Mouse (Mus musculus) midbrain, embryonic 14.5 days (tissue): ENCODE results near the gene Lrrc74a. TPM values are rescaled to one million over a fixed set of nuclear protein-coding genes. Genes with fewer than 3 reads are reported as not detected.

ENCODE experiments used
- ATAC-seq: fragments of 200-750 bp; cut with Nextera tagmentation; 2 replicates; pipeline ENCODE4 v1.8.0; 2017; ENCODE audit warnings: moderate number of reproducible peaks, moderate library complexity; ENCODE audit not compliant: low FRiP score, low TSS enrichment
- DNase-seq: peaks from one replicate; pipeline ENCODE4 v3.0.0-alpha.2; 2015
- H3K27ac ChIP-seq: fragments of 300-500 bp; sonication (generic); replicated peaks from 2 replicates; pipeline ENCODE4 v1.5.1; 2014; ENCODE audit warnings: mild to moderate bottlenecking, low read depth, low read length, moderate library complexity
- H3K27me3 ChIP-seq: fragments of 300-500 bp; sonication (generic); 2 replicates; pipeline ENCODE4 v1.6.1; 2014; ENCODE audit warnings: low read length, control low read depth, mixed read lengths; ENCODE audit not compliant: control insufficient read depth, insufficient read depth
- H3K36me3 ChIP-seq: fragments of 300-500 bp; sonication (generic); 2 replicates; pipeline ENCODE4 v1.6.1; 2014; ENCODE audit warnings: low read length, control low read depth; ENCODE audit not compliant: control insufficient read depth, insufficient read depth
- H3K4me1 ChIP-seq: fragments of 300-500 bp; sonication (generic); 2 replicates; pipeline ENCODE4 v1.6.1; 2014; ENCODE audit warnings: mild to moderate bottlenecking, antibody characterized with exemption, low read length, control low read depth; ENCODE audit not compliant: control insufficient read depth, insufficient read depth
- H3K4me2 ChIP-seq: fragments of 300-500 bp; sonication (generic); 2 replicates; pipeline ENCODE4 v1.6.1; 2014; ENCODE audit warnings: mild to moderate bottlenecking, low read length, moderate library complexity
- H3K4me3 ChIP-seq: fragments of 300-500 bp; sonication (generic); replicated peaks from 2 replicates; pipeline ENCODE4 v1.5.1; 2014; ENCODE audit warnings: low read depth, low read length
- H3K9ac ChIP-seq: fragments of 300-500 bp; sonication (generic); replicated peaks from 2 replicates; pipeline ENCODE4 v1.6.1; 2014; ENCODE audit warnings: mild to moderate bottlenecking, low read length, moderate library complexity
- H3K9me3 ChIP-seq: fragments of 300-500 bp; sonication (generic); 2 replicates; pipeline ENCODE4 v1.6.1; 2016; ENCODE audit warnings: low read length, control low read depth, mixed read lengths; ENCODE audit not compliant: control insufficient read depth
- WGBS: fragments of 180-500 bp; shearing (Covaris S2); extraction: QIAGEN DNeasy Blood & Tissue Kit; methylation state at CpG from one replicate; pipeline ENCODE4 v1.1.7; 2014; 5-methylcytosine and 5-hydroxymethylcytosine counted together
- polyA plus RNA-seq: library from polyadenylated mRNA; unstranded; fragments of >200 nt; fragmentation: Nextera tagmentation; extraction: Ambion mirVana; gene quantifications from 2 replicates; pipeline ENCODE4 v1.2.1, GENCODE M21; 2014

Lrrc74a gene
- polyA plus RNA-seq, result not detected in 2 replicates

GRCm38 (mm10) chr12:86734319-86734810 is at the start of gene Lrrc74a:
Gene Lrrc74a, plus strand, starts transcription at chr12:86734369.
- WGBS, result 86% methylated on average over 8 of the region's 8 CpGs
- Histone ChIP-seq H3K36me3 (no peaks in the 10 kb centered on the region), H3K9me3 (no peaks in the 10 kb centered on the region), H3K4me2 (no peak within 1 kb of the TSS), H3K9ac (no peak within 1 kb of the TSS), H3K4me3 (no peak within 1 kb of the TSS), H3K27ac (no peak within 1 kb of the TSS), H3K27me3 (no peaks in the 10 kb centered on the region), H3K4me1 (no peaks in the 10 kb centered on the region)
- ATAC-seq (no peak), DNase-seq (no peak)

- Histone ChIP-seq H3K36me3 (peaks cover 62% of the 10 kb centered on the region), H3K4me2 (no peak overlapping the region), H3K4me1 (peaks cover 35% of the 10 kb centered on the region), H3K9me3 (no peaks in the 10 kb centered on the region), H3K27me3 (no peaks in the 10 kb centered on the region), H3K4me3 (no peak overlapping the region), H3K9ac (no peak overlapping the region), H3K27ac (no peak overlapping the region)
- 75% methylated on average over 9 of the region's 9 CpGs for WGBS
- DNase-seq (no peak), ATAC-seq (no peak)
Observed at GRCm38 (mm10) chr12:86685275-86685674, 48.9 kb upstream of the Lrrc74a start.

GRCm38 (mm10) chr12:86686551-86687330 is 47.4 kb upstream of the Lrrc74a start:
- peaks cover 24% of the 10 kb centered on the region for H3K4me1 ChIP-seq
- DNase-seq (no peak), ATAC-seq (no peak)
- WGBS, result 61% methylated on average over 13 of the region's 13 CpGs
- no peak overlapping the region for H3K27ac ChIP-seq
- H3K27me3 ChIP-seq, result no peaks in the 10 kb centered on the region
- no peak overlapping the region for H3K4me2 ChIP-seq
- no peaks in the 10 kb centered on the region for H3K9me3 ChIP-seq
- H3K9ac ChIP-seq, result no peak overlapping the region
- H3K4me3 ChIP-seq, result no peak overlapping the region
- H3K36me3 ChIP-seq, result peaks cover 75% of the 10 kb centered on the region

- H3K9me3 ChIP-seq, result no peaks in the 10 kb centered on the region
- no peak overlapping the region for H3K4me3 ChIP-seq
- no peak overlapping the region for H3K9ac ChIP-seq
- ATAC-seq (no peak), DNase-seq (no peak)
- WGBS, result 84% methylated on average over 4 of the region's 4 CpGs
- H3K4me1 ChIP-seq, result peaks cover 16% of the 10 kb centered on the region
- H3K27me3 ChIP-seq, result no peaks in the 10 kb centered on the region
- no peak overlapping the region for H3K27ac ChIP-seq
- peaks cover 80% of the 10 kb centered on the region for H3K36me3 ChIP-seq
- no peak overlapping the region for H3K4me2 ChIP-seq
Observed at GRCm38 (mm10) chr12:86687445-86687955, 46.7 kb upstream of the Lrrc74a start.

- H3K27me3 ChIP-seq, result no peaks in the 10 kb centered on the region
- peaks cover 82% of the 10 kb centered on the region for H3K36me3 ChIP-seq
- no peak for ATAC-seq
- H3K9me3 ChIP-seq, result no peaks in the 10 kb centered on the region
- H3K27ac ChIP-seq, result no peak overlapping the region
- peaks cover 10% of the 10 kb centered on the region for H3K4me1 ChIP-seq
- 87% methylated on average over 4 of the region's 4 CpGs for WGBS
- H3K9ac ChIP-seq, result no peak overlapping the region
- no peak overlapping the region for H3K4me2 ChIP-seq
- no peak for DNase-seq
- H3K4me3 ChIP-seq, result no peak overlapping the region
Observed at GRCm38 (mm10) chr12:86687971-86688573, 46.1 kb upstream of the Lrrc74a start.

GRCm38 (mm10) chr12:86688917-86689316 is 45.3 kb upstream of the Lrrc74a start:
- no peaks in the 10 kb centered on the region for H3K9me3 ChIP-seq
- no peak for ATAC-seq
- H3K4me1 ChIP-seq, result 0 out of 2 replicates have a peak, but pooled peaks cover 3% of the 10 kb centered on the region
- H3K36me3 ChIP-seq, result peaks cover 75% of the 10 kb centered on the region
- no peak overlapping the region for H3K4me3 ChIP-seq
- no peak for DNase-seq
- H3K27ac ChIP-seq, result no peak overlapping the region
- no peaks in the 10 kb centered on the region for H3K27me3 ChIP-seq
- H3K4me2 ChIP-seq, result no peak overlapping the region
- no peak overlapping the region for H3K9ac ChIP-seq
- WGBS, result 97% methylated on average over 27 of the region's 27 CpGs

- no peaks in the 10 kb centered on the region for H3K9me3 ChIP-seq
- ATAC-seq, result no peak
- no peak for DNase-seq
- WGBS, result 86% methylated on average over 12 of the region's 12 CpGs
- H3K27ac ChIP-seq, result no peak overlapping the region
- no peaks in the 10 kb centered on the region for H3K27me3 ChIP-seq
- H3K4me3 ChIP-seq, result no peak overlapping the region
- peaks cover 85% of the 10 kb centered on the region for H3K36me3 ChIP-seq
- no peak overlapping the region for H3K9ac ChIP-seq
- H3K4me2 ChIP-seq, result no peak overlapping the region
- no peaks in the 10 kb centered on the region for H3K4me1 ChIP-seq
Observed at GRCm38 (mm10) chr12:86690700-86691485, 43.3 kb upstream of the Lrrc74a start.

- WGBS, result 77% methylated on average over 5 of the region's 5 CpGs
- H3K9me3 ChIP-seq, result no peaks in the 10 kb centered on the region
- H3K36me3 ChIP-seq, result peaks cover 83% of the 10 kb centered on the region
- ATAC-seq (no peak), DNase-seq (no peak)
- H3K27ac ChIP-seq, result no peak overlapping the region
- no peak overlapping the region for H3K9ac ChIP-seq
- no peak overlapping the region for H3K4me3 ChIP-seq
- no peak overlapping the region for H3K4me2 ChIP-seq
- H3K27me3 ChIP-seq, result no peaks in the 10 kb centered on the region
- H3K4me1 ChIP-seq, result no peaks in the 10 kb centered on the region
Observed at GRCm38 (mm10) chr12:86692471-86693356, 41.5 kb upstream of the Lrrc74a start.
